Mouse (Mus musculus) testis, adult 10 weeks (tissue): ENCODE results near the gene Fbxw27. TPM values are rescaled to one million over a fixed set of nuclear protein-coding genes. Genes with fewer than 3 reads are reported as not detected.

Source experiments
- polyA plus RNA-seq: library from polyadenylated mRNA; stranded (reverse); fragments of 350-450 nt; fragmentation: Illumina TruSeq; extraction: RNeasy Lipid Tissue Mini Kit (QIAGEN cat#74804); gene quantifications from one replicate; pipeline ENCODE4 v1.2.3, GENCODE M21; 2014; ENCODE audit warnings: low read depth, low replicate concordance

Gene Fbxw27
- 59.5 TPM for polyA plus RNA-seq

DNA sequence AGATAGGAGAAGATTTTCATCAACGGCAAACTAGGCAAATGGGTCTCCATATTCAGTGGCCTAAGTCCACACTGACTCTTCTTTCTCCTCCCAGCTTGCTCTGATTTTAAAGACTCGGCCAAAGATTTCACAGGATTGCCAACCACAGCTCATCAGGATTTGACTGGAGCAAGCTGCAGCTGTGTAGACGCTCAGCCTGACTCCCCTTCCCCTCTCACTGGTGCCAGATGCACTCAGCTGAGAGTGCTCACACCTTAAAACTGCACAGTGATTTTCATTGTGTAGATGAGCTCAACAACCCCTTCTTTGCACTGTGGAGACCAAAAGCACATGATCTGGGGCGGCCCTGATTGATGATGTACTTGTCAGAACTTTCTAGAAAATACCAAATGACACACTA lies at the start of gene Fbxw27:
Fbxw27 (minus strand) TSS at position 101 of the 400 bp plus-strand sequence.

GRCm38 (mm10) chr9:109832391-109833087 lies 42.1 kb upstream of the Fbxw27 start, which contains the start of gene Nme6:
Gene Nme6 (plus strand): TSS chr9:109832749.

DNA sequence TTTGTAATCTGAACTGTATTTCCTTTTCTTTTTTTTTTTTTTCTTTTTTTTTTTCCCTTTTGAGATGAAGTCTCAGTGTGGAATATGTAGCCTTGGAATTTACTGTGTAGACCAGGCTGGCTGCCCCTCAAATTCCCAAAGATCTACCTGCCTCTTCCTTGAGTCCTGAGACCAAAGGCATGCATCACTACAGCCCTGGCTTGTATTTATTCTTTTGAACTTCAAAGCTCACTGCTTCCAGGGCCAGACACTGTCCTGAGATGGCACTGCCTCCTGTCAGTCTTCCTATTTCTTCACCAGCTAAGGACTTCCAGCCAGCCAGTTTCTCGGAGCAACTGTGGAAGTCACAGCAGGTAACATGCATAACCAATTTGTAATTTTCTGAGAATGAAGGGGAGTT lies 21.5 kb upstream of the Fbxw27 start, which contains the start of gene Spink8:
Spink8 (plus strand) TSS at position 301 of the 400 bp plus-strand sequence.

DNA sequence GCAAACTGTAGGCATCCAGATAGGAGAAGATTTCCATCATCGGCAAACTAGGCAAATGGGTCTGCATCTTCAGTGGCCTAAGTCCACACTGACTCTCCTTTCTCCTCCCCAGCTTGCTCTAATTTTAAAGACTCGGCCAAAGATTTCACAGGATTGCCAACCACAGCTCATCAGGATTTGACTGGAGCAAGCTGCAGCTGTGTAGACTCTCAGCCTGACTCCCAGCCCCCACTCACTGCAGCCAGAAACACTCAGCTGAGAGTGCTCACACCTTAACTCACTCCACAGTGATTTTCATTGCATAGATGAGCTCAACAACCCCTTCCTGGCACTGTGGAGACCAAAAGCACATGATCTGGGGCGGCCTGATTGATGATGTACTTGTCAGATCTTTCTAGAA lies 44.5 kb downstream of the Fbxw27 start, which contains the start of gene Fbxw26:
Fbxw26 (minus strand) TSS at position 101 of the 400 bp plus-strand sequence.

Other genes starting within 250 kb of the Fbxw27 start
- gene Fbxw15, start 222.4 kb downstream of the Fbxw27 start, polyA plus RNA-seq, result 0.28 TPM
- gene Fbxw24, start 164.6 kb downstream of the Fbxw27 start, polyA plus RNA-seq, result 0.14 TPM
- 0.14 TPM for gene Fbxw25, start 126.0 kb downstream of the Fbxw27 start, polyA plus RNA-seq
- 7.8 TPM for gene Fbxw18, start 88.0 kb downstream of the Fbxw27 start, polyA plus RNA-seq
- gene Fbxw26, start 44.6 kb downstream of the Fbxw27 start, polyA plus RNA-seq, result 1.6 TPM
- gene Spink8, start 21.6 kb upstream of the Fbxw27 start, polyA plus RNA-seq, result 10.0 TPM
- gene Nme6, start 42.1 kb upstream of the Fbxw27 start, polyA plus RNA-seq, result 15.1 TPM
- gene Camp, start 58.9 kb upstream of the Fbxw27 start, polyA plus RNA-seq, result not detected
- 43.8 TPM for gene Cdc25a, start 84.9 kb upstream of the Fbxw27 start, polyA plus RNA-seq
- gene Map4, start 140.8 kb upstream of the Fbxw27 start, polyA plus RNA-seq, result 100 TPM